Mouse (Mus musculus) liver, embryonic 16.5 days (tissue): ENCODE measurements at regions not wholly inside any gene's neighbourhood (a gene's known extent, or its start where the extent isn't known, plus 50 kb on each side); places are given as distances from the start of the nearest gene placed in this dataset.

Experiments used
- ATAC-seq: fragments of 200-750 bp; cut with Nextera tagmentation; 2 replicates; pipeline ENCODE4 v1.8.0; 2017; ENCODE audit warnings: low read depth, mild to moderate bottlenecking, moderate number of reproducible peaks, moderate library complexity
- H3K27ac ChIP-seq: fragments of 300-500 bp; sonication (generic); 2 replicates; pipeline ENCODE4 v1.5.1; 2014; ENCODE audit warnings: mild to moderate bottlenecking, low read length
- H3K27me3 ChIP-seq: fragments of 300-500 bp; sonication (generic); 2 replicates; pipeline ENCODE4 v1.6.1; 2014; ENCODE audit warnings: low read depth, low read length, mixed read lengths; ENCODE audit not compliant: control insufficient read depth, insufficient read depth
- H3K36me3 ChIP-seq: fragments of 300-500 bp; sonication (generic); 2 replicates; pipeline ENCODE4 v1.6.1; 2014; ENCODE audit warnings: mild to moderate bottlenecking; ENCODE audit not compliant: control insufficient read depth, insufficient read depth
- H3K4me1 ChIP-seq: fragments of 300-500 bp; sonication (generic); 2 replicates; pipeline ENCODE4 v1.6.1; 2014; ENCODE audit warnings: low read depth, low read length, mixed read lengths; ENCODE audit not compliant: control insufficient read depth
- H3K4me2 ChIP-seq: fragments of 300-500 bp; sonication (generic); 2 replicates; pipeline ENCODE4 v1.6.1; 2014; ENCODE audit warnings: low read depth, low read length, mixed read lengths
- H3K4me3 ChIP-seq: fragments of 300-500 bp; sonication (generic); 2 replicates; pipeline ENCODE4 v1.5.1; 2014; ENCODE audit warnings: low read depth, mild to moderate bottlenecking, low read length
- H3K9ac ChIP-seq: fragments of 300-500 bp; sonication (generic); 2 replicates; pipeline ENCODE4 v1.6.1; 2014; ENCODE audit warnings: low read depth, low read length
- H3K9me3 ChIP-seq: fragments of 300-500 bp; sonication (generic); replicated peaks from 2 replicates; pipeline ENCODE4 v1.6.1; 2016; ENCODE audit warnings: low read length; ENCODE audit not compliant: control insufficient read depth
- WGBS: fragments of 180-500 bp; shearing (Covaris S2); extraction: QIAGEN DNeasy Blood & Tissue Kit; methylation state at CpG from one replicate; pipeline ENCODE4 v1.1.7; 2014; ENCODE audit not compliant: insufficient replicate concordance; 5-methylcytosine and 5-hydroxymethylcytosine counted together

DNA sequence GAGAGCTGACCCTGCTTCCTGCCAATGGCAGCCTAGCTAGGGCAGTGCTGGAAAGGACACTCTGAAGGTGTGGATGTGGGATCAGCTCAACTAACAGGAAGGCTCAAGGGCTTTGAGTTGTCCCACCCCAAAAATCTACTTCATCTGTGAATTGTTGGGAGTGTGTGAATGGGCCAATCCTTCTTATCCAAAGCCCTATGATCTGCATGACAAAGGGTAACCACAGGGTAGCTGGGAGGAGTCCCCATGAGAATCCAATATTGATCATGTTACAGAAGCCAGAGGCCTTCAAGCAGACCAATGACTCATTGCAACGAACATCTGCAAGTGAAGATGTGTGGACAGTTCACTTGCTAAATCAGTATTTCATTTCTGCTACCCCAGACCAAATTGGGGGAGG, 51.1 kb upstream of the Adra1b start:
- Histone ChIP-seq H3K4me3 (no peak overlapping the region), H3K27me3 (no peaks in the 10 kb centered on the region), H3K4me1 (no peaks in the 10 kb centered on the region), H3K4me2 (no peak overlapping the region), H3K27ac (no peak overlapping the region), H3K36me3 (no peaks in the 10 kb centered on the region), H3K9ac (no peak overlapping the region), H3K9me3 (no peaks in the 10 kb centered on the region)
- 33% methylated on average over 1 of the region's 1 CpGs for WGBS
- ATAC-seq = no peak

DNA sequence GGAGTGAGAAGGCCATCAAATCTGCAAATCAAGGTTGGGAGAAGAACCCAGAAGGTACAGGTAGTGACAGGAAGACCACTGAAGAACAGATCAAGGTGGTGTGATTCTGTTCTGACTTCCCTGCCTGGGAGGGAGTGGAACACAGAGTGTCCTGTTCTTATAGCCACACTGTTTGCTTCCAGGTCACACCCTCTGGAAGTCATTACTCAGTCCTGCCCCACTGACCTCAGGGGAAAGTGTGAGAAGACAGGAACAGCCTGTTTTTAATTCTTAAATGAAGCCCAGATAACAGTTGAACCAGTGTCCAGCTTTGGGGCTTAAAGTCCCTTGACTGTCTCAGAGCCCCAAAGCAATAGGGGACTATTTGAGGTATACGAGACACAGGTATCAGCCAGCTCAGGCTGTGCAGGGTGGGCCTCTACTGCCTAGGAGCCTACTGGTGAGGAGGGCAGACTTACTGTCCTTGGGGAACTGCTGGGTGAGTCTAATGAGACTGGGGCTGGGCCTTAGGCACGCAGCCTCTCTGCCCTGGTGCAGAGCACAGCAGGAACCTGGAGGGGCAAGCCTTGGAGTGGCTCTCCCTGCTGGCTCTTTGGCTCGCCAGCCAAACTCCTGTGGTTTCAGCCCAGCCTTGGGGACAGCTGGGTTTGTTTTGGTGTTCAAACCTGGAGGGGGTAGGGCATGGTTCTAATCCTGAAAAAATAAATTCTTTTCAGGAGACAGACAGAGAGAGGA, 57.4 kb upstream of the Adra1b start:
- 42% methylated on average over 3 of the region's 3 CpGs for WGBS
- no peak overlapping the region for H3K4me2 ChIP-seq
- no peak overlapping the region for H3K9ac ChIP-seq
- H3K4me1 ChIP-seq = no peaks in the 10 kb centered on the region
- no peaks in the 10 kb centered on the region for H3K27me3 ChIP-seq
- no peak for ATAC-seq
- H3K9me3 ChIP-seq = no peaks in the 10 kb centered on the region
- no peak overlapping the region for H3K27ac ChIP-seq
- no peaks in the 10 kb centered on the region for H3K36me3 ChIP-seq
- H3K4me3 ChIP-seq = no peak overlapping the region

DNA sequence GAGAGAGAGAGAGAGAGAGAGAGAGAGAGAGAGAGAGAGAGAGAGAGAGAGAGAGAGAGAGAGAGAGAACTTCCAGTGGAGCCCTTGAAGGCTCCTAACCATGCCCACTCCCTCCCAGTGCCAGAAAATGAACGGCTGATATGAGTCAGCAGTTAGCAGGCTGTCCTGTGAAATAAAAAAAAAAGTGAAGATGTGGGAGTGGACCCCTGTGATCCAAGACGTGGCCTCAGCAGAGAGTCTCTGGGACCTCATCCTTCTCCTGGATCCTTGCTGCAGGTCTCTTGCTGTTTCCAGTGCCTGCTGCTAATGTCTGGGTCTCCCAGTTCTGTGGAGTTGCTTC, 57.9 kb upstream of the Adra1b start:
- Histone ChIP-seq H3K27me3 (no peaks in the 10 kb centered on the region), H3K4me2 (no peak overlapping the region), H3K27ac (no peak overlapping the region), H3K4me1 (no peaks in the 10 kb centered on the region), H3K9ac (no peak overlapping the region), H3K4me3 (no peak overlapping the region), H3K9me3 (no peaks in the 10 kb centered on the region), H3K36me3 (no peaks in the 10 kb centered on the region)
- WGBS = 29% methylated on average over 2 of the region's 2 CpGs
- ATAC-seq = no peak

DNA sequence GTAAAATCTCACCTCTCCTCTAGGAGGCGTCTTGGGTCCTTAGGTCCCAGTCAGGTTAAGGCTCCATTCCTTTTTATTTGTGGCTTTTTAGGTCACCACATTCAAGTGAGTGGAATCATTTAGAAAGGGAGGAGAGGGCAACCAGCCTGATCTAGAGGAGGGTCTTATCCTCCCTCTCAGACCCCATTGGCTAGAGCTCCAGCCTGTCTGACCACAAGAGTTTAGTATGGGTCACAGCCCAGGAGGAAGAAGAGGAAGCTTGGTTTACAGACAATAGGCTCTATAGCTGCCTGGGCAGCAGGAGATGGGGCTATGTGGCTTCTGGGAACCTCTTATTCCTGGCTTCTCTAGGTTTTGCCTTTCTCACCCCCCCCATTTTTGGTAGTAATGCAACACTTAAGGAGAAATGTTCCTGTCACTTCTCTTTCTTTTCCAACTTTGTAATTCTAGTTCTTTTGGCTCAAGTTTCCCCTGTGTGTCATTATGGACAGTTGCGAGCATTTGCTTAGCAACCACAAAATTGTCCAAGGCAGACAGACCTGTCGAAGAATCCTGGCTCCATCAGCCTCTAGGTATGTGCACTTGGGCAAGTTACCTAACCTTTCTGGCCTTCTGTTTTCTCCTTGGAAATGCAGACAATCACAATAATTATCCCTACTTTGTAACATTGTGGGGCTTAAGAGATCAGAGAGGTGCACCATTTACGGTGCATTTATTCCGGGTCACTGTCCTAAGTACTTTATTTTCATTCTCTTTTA, 59.5 kb upstream of the Adra1b start:
- H3K27me3 ChIP-seq = no peaks in the 10 kb centered on the region
- H3K9ac ChIP-seq = no peak overlapping the region
- no peak overlapping the region for H3K4me2 ChIP-seq
- H3K4me3 ChIP-seq = no peak overlapping the region
- WGBS = 60% methylated on average over 5 of the region's 5 CpGs
- H3K4me1 ChIP-seq = no peaks in the 10 kb centered on the region
- no peak overlapping the region for H3K27ac ChIP-seq
- no peaks in the 10 kb centered on the region for H3K9me3 ChIP-seq
- ATAC-seq = no peak
- no peaks in the 10 kb centered on the region for H3K36me3 ChIP-seq

DNA sequence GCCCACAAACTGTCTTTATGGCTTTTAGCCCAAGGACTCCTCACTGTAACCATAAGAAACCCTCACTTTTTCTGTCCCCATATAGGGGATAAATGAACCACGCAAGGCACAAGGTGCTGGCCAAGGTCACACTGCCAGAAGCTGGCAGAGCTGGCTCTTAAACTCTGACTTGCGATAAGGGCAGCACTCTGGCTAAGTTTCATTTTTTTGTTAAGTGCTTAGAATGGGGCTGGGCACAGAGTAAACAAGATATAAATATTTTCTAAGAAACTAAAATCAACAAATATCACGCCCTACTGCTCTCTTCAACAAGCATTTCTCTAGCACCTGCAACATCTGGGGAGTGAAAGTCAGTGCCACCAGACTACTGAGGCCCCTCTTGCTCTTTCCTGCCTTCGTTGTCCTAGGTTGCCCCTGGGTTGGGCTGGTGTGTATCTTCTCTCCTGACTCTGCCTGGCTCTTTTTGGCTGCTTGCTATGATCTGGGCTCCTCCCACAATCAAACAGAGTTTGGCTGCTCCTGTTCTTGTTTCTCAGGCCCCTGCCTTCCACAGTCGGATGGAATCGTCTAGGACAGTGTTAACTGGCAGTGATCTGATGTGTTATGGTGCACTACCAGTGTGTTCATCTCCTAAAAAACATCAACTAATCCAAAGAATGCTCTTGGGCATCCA, 60.5 kb upstream of the Adra1b start:
- ATAC-seq = no peak
- Histone ChIP-seq H3K9ac (no peak overlapping the region), H3K27me3 (no peaks in the 10 kb centered on the region), H3K36me3 (no peaks in the 10 kb centered on the region), H3K4me1 (no peaks in the 10 kb centered on the region), H3K27ac (no peak overlapping the region), H3K9me3 (no peaks in the 10 kb centered on the region), H3K4me2 (no peak overlapping the region), H3K4me3 (no peak overlapping the region)
- WGBS = 62% methylated on average over 6 of the region's 6 CpGs

DNA sequence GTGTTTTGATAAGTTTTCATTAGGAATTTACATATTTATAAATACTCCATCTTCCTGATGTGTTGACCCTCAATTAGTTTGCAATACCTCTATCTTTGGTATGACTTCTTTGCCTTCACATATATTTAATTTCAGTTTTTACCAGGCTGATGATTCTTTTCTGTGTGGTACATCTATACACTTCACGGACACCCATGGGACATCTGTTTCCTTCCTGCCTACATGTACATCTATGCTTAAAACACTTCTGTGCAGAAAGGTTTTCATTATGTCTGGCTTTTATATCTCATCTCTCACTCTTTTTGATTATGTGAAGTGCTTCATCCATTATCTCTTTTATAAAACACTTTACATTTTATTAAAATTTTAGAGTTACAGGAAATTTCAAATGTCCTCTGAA, 66.8 kb upstream of the Adra1b start:
- no peak for ATAC-seq
- Histone ChIP-seq H3K4me2 (no peak overlapping the region), H3K27me3 (no peaks in the 10 kb centered on the region), H3K4me1 (no peaks in the 10 kb centered on the region), H3K9ac (no peak overlapping the region), H3K36me3 (no peaks in the 10 kb centered on the region), H3K27ac (no peak overlapping the region), H3K9me3 (no peaks in the 10 kb centered on the region), H3K4me3 (no peak overlapping the region)
- WGBS = 53% methylated on average over 1 of the region's 1 CpGs

DNA sequence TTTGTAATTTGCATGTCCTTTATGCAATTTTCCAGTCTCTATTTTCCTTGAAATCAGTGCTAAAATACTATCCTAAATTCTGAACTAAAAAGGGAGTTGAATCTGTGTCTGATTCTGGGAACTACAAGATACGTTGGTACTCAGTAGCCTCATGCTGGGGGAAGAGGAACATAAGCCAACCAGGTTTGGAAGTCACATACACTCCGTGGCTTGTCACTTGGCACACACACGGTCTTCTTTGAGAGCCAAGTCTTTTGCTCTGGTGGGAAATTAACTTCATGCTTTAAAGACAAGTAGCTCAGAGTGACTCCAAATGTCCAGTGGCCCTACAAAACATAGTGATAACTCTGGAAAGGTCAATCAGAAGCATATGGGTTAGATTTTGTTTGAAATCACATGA, 70.9 kb upstream of the Adra1b start:
- H3K27ac ChIP-seq = no peak overlapping the region
- no peak for ATAC-seq
- no peaks in the 10 kb centered on the region for H3K9me3 ChIP-seq
- no peaks in the 10 kb centered on the region for H3K4me1 ChIP-seq
- H3K36me3 ChIP-seq = no peaks in the 10 kb centered on the region
- H3K4me3 ChIP-seq = no peak overlapping the region
- 52% methylated on average over 3 of the region's 3 CpGs for WGBS
- H3K9ac ChIP-seq = no peak overlapping the region
- no peaks in the 10 kb centered on the region for H3K27me3 ChIP-seq
- no peak overlapping the region for H3K4me2 ChIP-seq

DNA sequence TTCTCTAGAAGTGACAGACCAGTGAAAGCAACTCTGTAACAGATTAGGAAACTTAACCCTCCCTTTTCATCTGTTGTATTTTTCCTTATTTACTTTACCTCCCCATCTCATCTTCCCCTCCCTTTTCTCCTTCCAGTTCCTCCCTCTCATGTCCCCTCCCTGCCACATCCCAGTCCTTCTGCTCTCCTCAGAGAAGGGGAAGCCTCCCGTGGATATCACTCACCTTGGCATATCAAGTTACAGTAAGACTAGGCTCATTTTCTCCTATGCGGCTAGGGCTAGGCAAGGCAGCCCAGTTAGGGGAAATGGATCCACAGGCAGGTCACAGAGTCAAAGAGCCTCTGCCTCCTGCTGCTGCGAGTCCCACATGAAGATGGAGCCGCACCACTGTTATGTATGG, 75.0 kb upstream of the Adra1b start:
- Histone ChIP-seq H3K27me3 (no peaks in the 10 kb centered on the region), H3K36me3 (no peaks in the 10 kb centered on the region), H3K9me3 (no peaks in the 10 kb centered on the region), H3K4me2 (no peak overlapping the region), H3K4me3 (no peak overlapping the region), H3K27ac (no peak overlapping the region), H3K9ac (no peak overlapping the region), H3K4me1 (no peaks in the 10 kb centered on the region)
- no peak for ATAC-seq
- 45% methylated on average over 4 of the region's 4 CpGs for WGBS

DNA sequence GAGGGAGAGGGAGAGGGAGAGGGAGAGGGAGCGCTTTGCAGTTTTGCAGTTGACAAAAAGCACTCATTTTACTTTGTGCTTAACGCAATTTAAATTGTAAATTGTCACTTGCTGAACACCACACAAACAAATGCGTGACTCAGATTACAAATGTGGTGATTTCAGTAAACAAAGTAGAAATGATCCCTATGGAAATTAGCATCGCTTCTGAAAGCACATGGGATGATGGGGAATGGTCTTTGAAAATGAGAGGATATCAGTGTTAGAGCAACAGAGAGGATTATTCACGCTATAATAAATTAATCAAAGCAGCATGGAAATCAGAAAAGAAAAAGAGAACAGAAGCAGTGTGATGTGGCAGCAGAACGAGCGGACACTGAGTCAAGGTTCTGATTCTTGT, 78.4 kb upstream of the Adra1b start:
- no peaks in the 10 kb centered on the region for H3K9me3 ChIP-seq
- no peak for ATAC-seq
- no peak overlapping the region for H3K4me2 ChIP-seq
- H3K27me3 ChIP-seq = no peaks in the 10 kb centered on the region
- H3K36me3 ChIP-seq = no peaks in the 10 kb centered on the region
- H3K4me1 ChIP-seq = no peaks in the 10 kb centered on the region
- H3K4me3 ChIP-seq = no peak overlapping the region
- no peak overlapping the region for H3K27ac ChIP-seq
- WGBS = 62% methylated on average over 7 of the region's 7 CpGs
- H3K9ac ChIP-seq = no peak overlapping the region
